Mouse (Mus musculus): ENCODE data around the gene 4932411N23Rik.
"Not testable (repeated sequence)": the region's sequence is repeated elsewhere in the genome, so short reads cannot be mapped to it uniquely, and the experiment has no call there.

Gene 4932411N23Rik

GRCm38 (mm10) chrX:126815768-126816167 lies at the start of gene 4932411N23Rik:
Gene 4932411N23Rik, minus strand, starts transcription at chrX:126815868.
- DNase-seq (ENCODE audit: low spot score), result no peak

DNA sequence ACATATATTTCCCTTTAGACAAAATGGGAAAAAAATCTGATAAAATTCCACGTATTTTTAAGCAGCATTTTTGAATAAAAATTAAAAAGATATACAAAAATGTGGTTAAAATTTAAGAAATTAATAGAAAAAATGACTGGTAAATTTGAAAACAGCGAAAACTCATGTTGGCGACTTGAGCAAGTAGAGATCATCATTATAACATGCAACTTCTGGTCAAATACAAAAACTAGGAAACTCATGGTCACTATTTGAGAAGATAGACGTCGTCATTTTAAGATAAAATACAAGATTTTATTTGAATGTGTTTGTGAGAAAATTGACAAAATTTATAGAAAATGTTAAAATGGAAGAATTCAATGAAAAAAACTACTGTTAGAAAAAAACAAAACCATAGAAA lies 35.8 kb downstream of the 4932411N23Rik start:
- peak; percentile 62 for DNase-seq (ENCODE audit: low spot score)

DNA sequence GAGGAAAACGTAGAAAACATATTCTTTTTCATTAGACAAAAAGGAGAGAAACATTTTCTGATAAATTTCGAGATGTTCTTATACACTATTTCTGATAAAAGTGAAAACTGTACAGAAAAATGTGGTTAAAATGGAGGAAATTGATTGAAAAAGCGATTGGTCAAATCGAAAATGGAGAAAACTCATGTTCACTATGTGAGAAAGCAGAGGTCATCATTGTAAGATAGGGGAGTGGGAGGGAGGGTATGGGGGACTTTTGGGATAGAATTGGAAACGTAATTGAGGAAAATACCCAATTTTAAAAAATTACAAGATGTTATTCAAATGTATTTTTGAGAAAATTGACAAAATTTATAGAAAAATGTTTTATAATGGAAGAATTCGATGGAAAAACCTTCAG lies 38.0 kb downstream of the 4932411N23Rik start:
- DNase-seq (ENCODE audit: low spot score), result not testable (repeated sequence)

DNA sequence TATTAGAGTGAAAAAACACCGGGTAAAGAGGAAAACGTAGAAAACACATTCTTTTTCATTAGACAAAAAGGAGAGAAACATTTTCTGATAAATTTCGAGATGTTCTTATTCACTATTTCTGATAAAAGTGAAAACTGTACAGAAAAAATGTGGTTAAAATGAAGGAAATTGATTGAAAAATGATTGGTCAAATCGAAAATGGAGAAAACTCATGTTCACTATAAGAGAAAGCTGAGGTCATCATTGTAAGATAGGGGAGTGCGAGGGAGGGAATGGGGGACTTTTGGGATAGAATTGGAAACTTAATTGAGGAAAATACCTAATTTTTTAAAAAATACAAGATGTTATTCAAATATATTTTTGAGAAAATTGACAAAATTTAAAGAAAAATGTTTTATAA lies 40.8 kb downstream of the 4932411N23Rik start:
- DNase-seq (ENCODE audit: low spot score), result peak; percentile 30

DNA sequence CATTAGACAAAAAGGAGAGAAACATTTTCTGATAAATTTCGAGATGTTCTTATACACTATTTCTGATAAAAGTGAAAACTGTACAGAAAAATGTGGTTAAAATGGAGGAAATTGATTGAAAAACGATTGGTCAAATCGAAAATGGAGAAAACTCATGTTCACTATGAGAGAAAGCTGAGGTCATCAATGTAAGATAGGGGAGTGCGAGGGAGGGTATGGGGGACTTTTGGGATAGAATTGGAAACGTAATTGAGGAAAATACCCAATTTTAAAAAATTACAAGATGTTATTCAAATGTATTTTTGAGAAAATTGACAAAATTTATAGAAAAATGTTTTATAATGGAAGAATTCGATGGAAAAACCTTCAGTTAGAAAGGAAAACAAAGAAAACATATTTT lies 42.2 kb downstream of the 4932411N23Rik start:
- DNase-seq (ENCODE audit: low spot score), result not testable (repeated sequence)

Data from adipocyte (in vitro differentiated cells).